Mouse (Mus musculus) spleen, postnatal 10 days (tissue): ENCODE measurements at regions not wholly inside any gene's neighbourhood (a gene's known extent, or its start where the extent isn't known, plus 50 kb on each side); places are given as distances from the start of the nearest gene placed in this dataset.

Experiments
- DNase-seq, 2 experiments: peaks; one replicate each; pipeline ENCODE4 v3.0.0; 2021 to 2022; ENCODE audit warnings: low spot score in 2 of 2

GRCm38 (mm10) chr9:66646226-66646625 is 53.3 kb upstream of the Usp3 start:
- DNase-seq, result peak; percentile 72 to 87

- no peak for DNase-seq
Observed at GRCm38 (mm10) chr9:66651306-66651705, 58.4 kb upstream of the Usp3 start.

DNA sequence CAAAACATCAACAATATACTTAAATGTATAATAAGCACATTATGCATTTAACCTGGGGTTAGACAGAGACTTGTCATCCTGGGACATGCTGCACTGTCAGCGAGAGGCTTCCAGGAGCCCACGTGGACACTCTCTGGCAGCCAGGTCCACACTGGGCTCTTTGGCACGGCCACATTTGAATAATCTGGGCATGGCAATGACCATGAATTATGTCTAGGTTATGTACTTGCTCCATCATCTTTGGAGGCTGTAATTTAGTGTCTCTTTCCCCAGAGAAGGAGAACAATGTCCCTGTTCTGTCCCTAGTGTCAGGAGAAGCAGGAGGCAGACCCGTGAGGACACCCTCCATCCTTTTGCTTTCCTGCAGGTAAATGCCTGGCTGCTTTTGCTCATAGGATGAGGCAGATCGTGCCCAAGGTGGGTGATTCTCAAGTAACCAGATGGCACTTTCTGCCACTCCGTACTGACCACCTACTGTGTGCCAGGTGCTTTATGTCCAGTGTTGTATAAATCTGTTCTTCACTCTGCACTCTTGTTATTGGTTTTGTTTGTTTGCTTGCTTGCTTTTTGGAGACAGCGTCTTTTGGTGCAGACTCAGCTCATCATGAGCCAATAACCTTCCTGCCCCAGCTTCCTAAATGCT is 56.2 kb upstream of the Car12 start:
- DNase-seq, result no peak

DNA sequence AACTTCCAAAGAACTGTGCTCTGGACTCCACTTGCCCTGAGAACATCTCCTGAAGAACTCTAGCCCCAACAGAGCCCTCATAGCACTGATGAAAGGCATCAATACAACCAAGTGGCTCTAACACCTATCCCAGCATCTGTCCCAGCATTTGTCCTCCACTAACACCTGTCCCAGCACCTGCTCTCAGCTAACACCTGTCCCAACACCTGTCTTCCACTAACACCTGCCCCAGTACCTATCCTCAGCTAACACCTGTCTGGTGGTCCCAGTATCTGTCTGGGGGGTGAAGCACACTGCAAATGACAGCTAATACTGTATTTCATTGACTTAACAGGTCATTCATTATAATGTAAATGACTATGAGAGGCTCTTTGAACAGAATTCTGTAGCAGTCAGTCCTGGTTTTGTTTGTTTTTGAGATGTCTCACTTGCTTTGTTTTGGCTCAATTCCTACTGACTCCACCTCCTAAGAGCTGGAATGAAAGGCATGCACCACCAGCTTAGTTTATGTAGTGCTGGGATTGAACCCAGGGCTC is 54.7 kb upstream of the Car12 start:
- DNase-seq, result no peak

DNA sequence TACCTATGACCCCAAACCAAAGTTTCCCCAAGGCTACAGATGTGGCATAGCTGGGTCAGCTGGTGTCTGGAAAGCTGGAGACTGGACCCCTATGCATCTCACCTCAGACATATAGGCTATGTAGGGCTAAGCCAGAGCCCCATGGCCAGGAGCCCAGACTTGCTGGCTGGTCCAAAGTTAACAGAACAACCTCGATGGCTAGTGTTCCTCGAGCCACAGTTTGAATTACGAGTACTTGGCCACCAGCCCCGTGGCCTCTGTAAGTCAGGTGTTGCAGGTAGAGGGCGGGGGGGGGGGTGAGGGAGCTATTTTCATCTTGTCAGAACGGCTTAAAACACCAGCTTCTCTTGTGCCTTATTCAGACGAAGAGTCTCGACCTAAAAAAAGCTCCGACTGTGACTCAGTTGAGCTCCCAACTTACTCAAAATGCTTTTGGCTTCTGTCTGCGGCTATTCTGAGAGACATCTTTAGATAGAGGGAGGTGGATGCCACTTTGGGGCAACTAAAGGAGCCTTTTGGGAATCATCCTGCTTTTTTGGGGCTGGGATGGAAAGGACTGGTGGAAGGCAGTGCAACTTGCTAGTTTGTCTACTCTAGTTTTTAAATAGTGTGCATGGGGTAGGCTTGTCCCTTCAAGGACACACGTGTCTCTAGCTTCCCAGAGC is 53.6 kb upstream of the Car12 start:
- no peak for DNase-seq

DNA sequence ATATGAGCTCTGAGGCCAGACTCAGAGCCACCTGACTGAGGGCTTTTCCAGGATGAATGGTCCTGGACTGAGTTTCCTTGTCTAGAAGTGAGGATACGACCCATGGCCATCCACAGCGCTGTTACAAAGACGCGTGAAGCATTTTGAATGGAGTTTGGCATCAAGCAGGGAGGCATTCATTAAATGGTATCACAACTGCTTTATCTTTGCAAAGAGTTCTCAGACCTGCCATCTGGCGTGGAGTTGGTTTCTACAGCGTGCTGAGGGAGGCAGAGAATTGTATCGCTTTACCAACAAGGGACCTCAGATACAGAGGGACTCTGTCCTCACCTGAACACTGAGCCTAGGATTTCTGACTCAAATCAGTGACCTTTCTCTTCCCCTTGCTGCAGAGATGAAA is 51.9 kb upstream of the Car12 start:
- no peak for DNase-seq

DNA sequence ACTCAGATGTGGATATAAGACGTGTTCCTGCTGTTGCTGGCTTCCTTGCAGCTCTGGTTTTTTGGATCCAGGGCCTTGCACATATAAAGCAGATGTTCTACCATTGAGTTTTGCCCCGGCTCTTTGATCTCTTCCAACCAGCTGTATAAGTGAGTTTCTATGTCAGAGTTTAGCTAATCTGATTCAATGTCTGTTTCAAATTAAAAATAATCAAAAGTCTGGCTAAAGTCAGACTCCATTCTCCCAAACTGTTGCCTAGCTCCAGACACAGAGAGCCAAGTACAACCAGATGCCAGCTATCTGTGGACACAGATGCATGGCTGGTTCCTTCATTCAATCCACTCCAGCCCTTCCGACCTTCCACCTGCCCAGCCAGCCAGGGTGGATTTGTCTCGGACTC is 51.0 kb upstream of the Car12 start:
- DNase-seq, result no peak
